Mouse (Mus musculus) kidney, postnatal 10 days (tissue): ENCODE measurements around the gene Glod4.

Experiments
- DNase-seq: peaks from one replicate; pipeline ENCODE4 v3.0.0; 2021; ENCODE audit warnings: mixed read lengths

Glod4 gene

GRCm38 (mm10) chr11:76242901-76243810, at the start of gene Glod4, which contains the start of gene Mrm3:
Gene Glod4, minus strand, starts transcription at chr11:76243725.
Gene Mrm3, plus strand, starts transcription at chr11:76243715.
- peak; percentile 96 for DNase-seq

- peak; percentile 60 for DNase-seq
Observed at GRCm38 (mm10) chr11:76292831-76293230, 49.3 kb upstream of the Glod4 start.

GRCm38 (mm10) chr11:76292398-76292797, 48.9 kb upstream of the Glod4 start:
- DNase-seq, result peak; percentile 72

- DNase-seq, result no peak
Observed at GRCm38 (mm10) chr11:76291960-76292359, 48.4 kb upstream of the Glod4 start.

- peak; percentile 43 for DNase-seq
Observed at GRCm38 (mm10) chr11:76290367-76290766, 46.8 kb upstream of the Glod4 start.

GRCm38 (mm10) chr11:76288645-76289044, 45.1 kb upstream of the Glod4 start:
- DNase-seq, result no peak

- no peak for DNase-seq
Observed at GRCm38 (mm10) chr11:76287301-76287700, 43.8 kb upstream of the Glod4 start.

- DNase-seq, result no peak
Observed at GRCm38 (mm10) chr11:76286534-76287126, 43.1 kb upstream of the Glod4 start.

GRCm38 (mm10) chr11:76285431-76286075, 42.0 kb upstream of the Glod4 start:
- peak; percentile 76 for DNase-seq

- no peak for DNase-seq
Observed at GRCm38 (mm10) chr11:76283841-76284240, 40.3 kb upstream of the Glod4 start.

GRCm38 (mm10) chr11:76279971-76280370, 36.4 kb upstream of the Glod4 start:
- no peak for DNase-seq

GRCm38 (mm10) chr11:76278960-76279852, 35.7 kb upstream of the Glod4 start:
- no peak for DNase-seq

GRCm38 (mm10) chr11:76272440-76272839, 28.9 kb upstream of the Glod4 start:
- peak; percentile 59 for DNase-seq

GRCm38 (mm10) chr11:76268521-76269065, 25.1 kb upstream of the Glod4 start:
- DNase-seq, result no peak

- no peak for DNase-seq
Observed at GRCm38 (mm10) chr11:76268001-76268459, 24.5 kb upstream of the Glod4 start.

- DNase-seq, result peak; percentile 33
Observed at GRCm38 (mm10) chr11:76267550-76267949, 24.0 kb upstream of the Glod4 start.

GRCm38 (mm10) chr11:76262611-76263351, 19.3 kb upstream of the Glod4 start:
- DNase-seq, result no peak

GRCm38 (mm10) chr11:76261224-76261623, 17.7 kb upstream of the Glod4 start:
- DNase-seq, result no peak

GRCm38 (mm10) chr11:76260208-76261050, 16.9 kb upstream of the Glod4 start:
- DNase-seq, result no peak

- no peak for DNase-seq
Observed at GRCm38 (mm10) chr11:76258511-76258910, 15.0 kb upstream of the Glod4 start.
